Mouse (Mus musculus) layer of hippocampus, adult 2 months (tissue): Measurements from ENCODE around the gene Slamf6. TPM values are rescaled to one million over a fixed set of nuclear protein-coding genes. Genes with fewer than 3 reads are reported as not detected.

Experiments used
- DNase-seq, 2 experiments: peaks; one replicate each; pipeline ENCODE4 v3.0.0; 2022; ENCODE audit warnings: low spot score in 2 of 2
- H3K27ac ChIP-seq: fragments of 200-600 bp; 2 replicates; pipeline ENCODE4 v1.8.1; 2022
- H3K4me3 ChIP-seq: fragments of 200-600 bp; 2 replicates; pipeline ENCODE4 v1.8.1; 2022; ENCODE audit warnings: mild to moderate bottlenecking
- CTCF ChIP-seq: fragments of 200-600 bp; conservative IDR thresholded peaks from 2 replicates; pipeline ENCODE4 v1.8.1; 2022; ENCODE audit warnings: antibody characterized with exemption, mild to moderate bottlenecking, moderate library complexity
- total RNA-seq, 2 experiments: library from RNA; stranded (reverse); gene quantifications; 2 replicates each; pipeline ENCODE4 v1.2.3; 2021

Slamf6 gene
- total RNA-seq, 2 experiments from 2014 or later = not detected

GRCm38 (mm10) chr1:171992901-171993530, 75.7 kb downstream of the Slamf6 start:
- no peak for TF ChIP-seq CTCF
- Histone ChIP-seq H3K4me3 (no peak overlapping the region), H3K27ac (no peak overlapping the region)
- DNase-seq = no peak

DNA sequence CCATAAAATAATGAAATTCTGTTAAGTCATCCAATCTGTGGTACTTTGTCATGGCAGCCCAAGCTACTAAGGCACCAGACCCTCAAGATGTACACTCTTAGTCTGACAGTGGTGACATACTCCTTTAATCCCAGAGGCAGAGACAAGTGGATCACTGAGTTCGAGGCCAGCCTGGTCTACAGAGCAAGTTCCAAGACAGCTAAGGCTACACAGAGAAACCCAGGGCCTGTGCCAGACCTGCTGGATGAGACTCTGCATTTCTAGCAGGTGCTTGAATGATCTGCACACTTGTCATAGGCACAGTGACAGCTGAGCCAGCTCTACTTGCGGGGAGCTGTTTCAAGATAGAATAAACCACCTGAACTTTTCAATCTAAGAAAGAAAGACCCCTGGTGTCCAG, 77.2 kb downstream of the Slamf6 start:
- Histone ChIP-seq H3K4me3 (no peak overlapping the region), H3K27ac (no peak overlapping the region)
- DNase-seq = no peak
- TF ChIP-seq CTCF = no peak

- DNase-seq = no peak
- TF ChIP-seq CTCF = no peak
- H3K4me3 ChIP-seq = no peak overlapping the region
- no peak overlapping the region for H3K27ac ChIP-seq
These were observed 77.8 kb downstream of the Slamf6 start for GRCm38 (mm10) chr1:171994918-171995715.

GRCm38 (mm10) chr1:171996701-171997100, 79.4 kb downstream of the Slamf6 start:
- Histone ChIP-seq H3K27ac (no peak overlapping the region), H3K4me3 (no peak overlapping the region)
- no peak for DNase-seq
- TF ChIP-seq CTCF = no peak

GRCm38 (mm10) chr1:171998820-171999597, 81.7 kb downstream of the Slamf6 start:
- no peak overlapping the region for H3K27ac ChIP-seq
- TF ChIP-seq CTCF = no peak

GRCm38 (mm10) chr1:172000641-172001040, 83.3 kb downstream of the Slamf6 start:
- peak; percentile 84 for TF ChIP-seq CTCF
- Histone ChIP-seq H3K27ac (no peak overlapping the region), H3K4me3 (no peak overlapping the region)
- DNase-seq = peak; percentile 46 to 74

More at GRCm38 (mm10) chr1:171998820-171999597, 81.7 kb downstream of the Slamf6 start:
- no peak for DNase-seq
- no peak overlapping the region for H3K4me3 ChIP-seq

GRCm38 (mm10) chr1:172001665-172002064, 84.3 kb downstream of the Slamf6 start:
- no peak for TF ChIP-seq CTCF
- no peak for DNase-seq
- peak overlapping the region; percentile 58; the same call in 1 of the 2 replicates for H3K27ac ChIP-seq
- no peak overlapping the region for H3K4me3 ChIP-seq

Other genes with a start within 250 kb of the Slamf6 start
- gene Cd48, start 235.5 kb upstream of the Slamf6 start, total RNA-seq = not detected
- under 1 TPM; 0.10 TPM for gene Slamf1, start 150.4 kb upstream of the Slamf6 start, total RNA-seq
- gene Cd84, start 77.8 kb upstream of the Slamf6 start, total RNA-seq = 1 to 10 TPM; 1.9 to 2.1 TPM
- gene Gm10521, start 21.9 kb upstream of the Slamf6 start, total RNA-seq = under 1 TPM; 0.12 to 0.18 TPM
- 10 to 100 TPM; 15.0 to 18.2 TPM for gene Vangl2, start 110.9 kb downstream of the Slamf6 start, total RNA-seq
- 1 to 10 TPM in 1 of 2 experiments, under 1 TPM in 1; 0.79 to 1.2 TPM for gene Nhlh1, start 140.1 kb downstream of the Slamf6 start, total RNA-seq
- 100 to 1,000 TPM; 146 to 147 TPM for gene Copa, start 165.0 kb downstream of the Slamf6 start, total RNA-seq
- 10 to 100 TPM; 58.1 to 63.3 TPM for gene Ncstn, start 165.3 kb downstream of the Slamf6 start, total RNA-seq
- 10 to 100 TPM; 84.9 to 88.3 TPM for gene Pex19, start 209.2 kb downstream of the Slamf6 start, total RNA-seq
- 100 to 1,000 TPM; 114 to 116 TPM for gene Dcaf8, start 230.6 kb downstream of the Slamf6 start, total RNA-seq